Mouse (Mus musculus): ENCODE measurements around the gene Ift122. TPM values are rescaled to one million over a fixed set of nuclear protein-coding genes. Genes with fewer than 3 reads are reported as not detected.

The Ift122 gene
- polyA plus RNA-seq, 1 experiment from 2014 or later: 30.7 TPM

DNA sequence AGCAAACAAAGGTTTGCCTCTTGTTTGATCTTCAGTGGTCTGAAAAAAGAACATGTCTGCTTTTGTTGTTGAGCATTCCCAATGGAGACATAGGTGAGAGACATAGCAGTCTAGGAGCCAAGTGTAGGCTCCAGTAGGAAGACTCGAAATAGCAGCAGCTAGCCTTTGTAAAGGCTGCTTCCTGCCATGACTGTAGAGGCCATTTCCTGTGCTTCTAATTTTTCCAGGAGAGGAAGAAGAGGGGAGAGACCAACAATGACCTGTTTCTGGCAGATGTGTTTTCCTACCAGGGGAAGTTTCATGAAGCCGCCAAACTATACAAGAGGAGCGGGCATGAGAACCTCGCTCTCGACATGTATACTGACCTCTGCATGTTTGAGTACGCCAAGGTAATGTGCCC lies 52.3 kb downstream of the Ift122 start:
- Histone ChIP-seq H3K27ac (replicated peaks) (no peak overlapping the region), H3K4me3 (no peak overlapping the region), H3K36me3 (replicated peaks) (peaks cover 54% of the 10 kb centered on the region), H3K27me3 (replicated peaks; ENCODE audit: low read depth, poor library complexity, severe bottlenecking) (no peaks in the 10 kb centered on the region), H3K4me1 (peaks cover 41% of the 10 kb centered on the region), H3K9me3 (no peaks in the 10 kb centered on the region)
- DNase-seq (ENCODE audit: low spot score): no peak
- 89% methylated on average over 6 of the region's 6 CpGs for WGBS

DNA sequence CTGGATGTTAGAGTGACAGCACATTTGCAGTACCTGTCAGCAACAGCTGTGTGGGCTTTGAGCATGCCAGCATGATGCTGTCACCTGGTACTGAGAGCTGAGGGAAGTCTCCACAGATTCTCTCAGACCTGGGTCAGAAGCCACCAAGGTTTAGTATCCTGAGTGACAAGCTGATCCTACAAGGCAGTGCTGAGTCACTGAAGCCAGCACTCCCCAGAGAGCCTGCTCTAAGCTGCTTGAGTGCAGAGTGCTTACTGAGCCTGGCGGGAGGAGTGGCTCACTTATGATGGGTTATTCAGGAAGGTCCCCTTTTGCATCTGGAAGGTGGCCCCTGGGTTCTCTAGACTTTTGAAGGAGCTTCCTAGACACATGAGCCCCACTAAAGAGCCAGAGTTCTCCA lies 53.2 kb downstream of the Ift122 start:
- Histone ChIP-seq H3K4me3 (no peak overlapping the region), H3K36me3 (replicated peaks) (peaks cover 58% of the 10 kb centered on the region), H3K4me1 (peaks cover 37% of the 10 kb centered on the region), H3K27me3 (replicated peaks; ENCODE audit: low read depth, poor library complexity, severe bottlenecking) (no peaks in the 10 kb centered on the region), H3K9me3 (no peaks in the 10 kb centered on the region), H3K27ac (replicated peaks) (no peak overlapping the region)
- no peak for DNase-seq (ENCODE audit: low spot score)
- WGBS: 79% methylated on average over 1 of the region's 1 CpGs

DNA sequence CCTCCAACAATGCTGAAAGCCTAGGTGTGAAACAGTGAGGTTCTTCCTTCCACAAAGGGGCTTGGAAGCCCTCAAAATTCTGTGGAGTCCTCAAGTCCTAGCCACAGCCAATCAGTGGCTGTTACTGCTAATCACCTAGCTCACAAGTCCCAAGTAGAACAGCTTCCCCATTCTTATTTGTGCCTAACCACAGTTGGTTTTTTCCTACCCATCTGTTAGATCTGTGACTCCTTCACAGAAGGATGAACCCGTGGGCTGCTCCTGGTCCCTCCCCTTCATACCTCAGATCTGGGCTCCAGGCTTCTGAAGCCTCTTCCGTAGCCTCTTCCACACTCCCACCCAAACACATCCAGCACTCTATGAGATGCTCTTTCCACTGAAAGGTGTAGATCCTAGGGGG lies 53.6 kb downstream of the Ift122 start:
- no peak for DNase-seq (ENCODE audit: low spot score)
- H3K36me3 ChIP-seq (replicated peaks): peaks cover 58% of the 10 kb centered on the region
- no peaks in the 10 kb centered on the region for H3K27me3 ChIP-seq (replicated peaks; ENCODE audit: low read depth, poor library complexity, severe bottlenecking)
- no peak overlapping the region for H3K27ac ChIP-seq (replicated peaks)
- H3K9me3 ChIP-seq: no peaks in the 10 kb centered on the region
- WGBS: 82% methylated on average over 2 of the region's 2 CpGs
- peaks cover 33% of the 10 kb centered on the region for H3K4me1 ChIP-seq
- no peak overlapping the region for H3K4me3 ChIP-seq

DNA sequence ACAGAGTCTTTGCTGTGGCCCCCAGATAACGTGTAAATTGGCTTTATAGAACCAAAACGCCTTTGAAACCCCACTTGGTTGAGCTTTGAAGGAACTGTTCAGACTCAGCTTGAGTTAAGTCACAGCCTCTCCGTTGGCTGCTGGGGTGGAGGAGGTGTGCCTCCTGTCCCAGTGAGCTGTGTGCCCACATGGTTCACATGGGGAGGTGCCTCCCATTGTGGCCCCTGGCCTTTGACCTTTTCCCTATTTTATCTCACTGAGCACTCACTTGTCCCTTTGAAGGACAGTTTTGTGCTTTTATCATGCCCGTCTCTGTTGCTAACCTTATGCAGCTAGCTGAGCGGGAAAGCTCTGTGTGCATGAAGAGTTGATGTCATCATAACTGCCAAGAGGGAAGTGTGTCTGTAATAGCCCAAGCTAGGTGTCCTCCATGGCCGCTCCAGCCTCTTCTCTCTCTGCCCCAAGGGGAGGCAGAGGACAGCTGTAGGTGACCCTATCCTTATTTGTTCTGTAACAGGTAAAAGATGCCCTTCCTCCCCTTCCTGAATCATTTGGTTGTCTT lies 55.2 kb downstream of the Ift122 start:
- H3K27ac ChIP-seq (replicated peaks): no peak overlapping the region
- DNase-seq (ENCODE audit: low spot score): no peak
- H3K4me1 ChIP-seq: peaks cover 32% of the 10 kb centered on the region
- 59% methylated on average over 6 of the region's 6 CpGs for WGBS
- no peak overlapping the region for H3K4me3 ChIP-seq
- peaks cover 47% of the 10 kb centered on the region for H3K36me3 ChIP-seq (replicated peaks)
- H3K27me3 ChIP-seq (replicated peaks; ENCODE audit: low read depth, poor library complexity, severe bottlenecking): no peaks in the 10 kb centered on the region
- H3K9me3 ChIP-seq: no peaks in the 10 kb centered on the region

DNA sequence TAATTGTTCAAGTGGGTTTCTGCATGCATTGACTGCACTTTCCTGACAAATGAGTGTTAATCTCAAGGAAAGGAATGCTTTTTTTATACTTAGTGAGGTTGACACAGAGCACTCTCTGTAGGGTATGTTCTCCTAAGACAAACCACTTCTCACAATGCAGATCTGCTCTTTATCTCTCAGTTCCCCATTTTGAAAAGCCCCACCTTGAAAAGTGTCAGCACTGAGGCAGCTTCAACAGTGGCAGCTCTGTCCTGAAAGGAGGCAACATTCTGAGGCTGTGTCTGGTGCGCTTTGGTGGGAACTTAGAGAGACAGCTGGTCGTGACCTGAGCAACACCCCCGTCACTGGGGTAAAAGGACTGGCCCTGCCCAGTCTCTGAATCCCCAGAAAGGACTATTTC lies 55.8 kb downstream of the Ift122 start:
- 62% methylated on average over 3 of the region's 3 CpGs for WGBS
- Histone ChIP-seq H3K4me1 (peaks cover 32% of the 10 kb centered on the region), H3K4me3 (no peak overlapping the region), H3K27ac (replicated peaks) (peak overlapping the region; percentile 30; the same call in 1 of the 2 replicates), H3K9me3 (no peaks in the 10 kb centered on the region), H3K36me3 (replicated peaks) (peaks cover 48% of the 10 kb centered on the region), H3K27me3 (replicated peaks; ENCODE audit: low read depth, poor library complexity, severe bottlenecking) (no peaks in the 10 kb centered on the region)
- DNase-seq (ENCODE audit: low spot score): no peak

DNA sequence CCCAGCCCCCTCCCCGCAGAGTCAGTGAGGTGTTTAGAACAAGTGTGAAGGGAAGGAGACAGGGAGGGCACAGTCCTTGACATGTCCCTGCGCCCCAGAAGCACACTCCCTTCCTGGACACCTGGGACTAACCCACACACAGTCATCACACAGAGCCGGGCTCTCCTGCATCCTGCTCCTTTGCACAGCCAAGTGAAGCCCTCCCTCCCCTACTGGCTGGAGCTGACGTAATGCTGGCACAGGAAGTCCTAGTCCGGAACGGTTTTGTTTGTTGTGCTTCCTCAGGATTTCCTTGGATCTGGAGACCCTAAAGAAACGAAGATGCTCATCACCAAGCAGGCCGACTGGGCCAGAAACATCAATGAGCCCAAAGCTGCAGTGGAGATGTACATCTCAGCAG lies 56.7 kb downstream of the Ift122 start:
- Histone ChIP-seq H3K4me1 (peaks cover 29% of the 10 kb centered on the region), H3K36me3 (replicated peaks) (peaks cover 44% of the 10 kb centered on the region), H3K9me3 (no peaks in the 10 kb centered on the region), H3K27ac (replicated peaks) (no peak overlapping the region; the same call in 1 of the 2 replicates), H3K4me3 (no peak overlapping the region), H3K27me3 (replicated peaks; ENCODE audit: low read depth, poor library complexity, severe bottlenecking) (no peaks in the 10 kb centered on the region)
- 62% methylated on average over 8 of the region's 8 CpGs for WGBS
- no peak for DNase-seq (ENCODE audit: low spot score)

DNA sequence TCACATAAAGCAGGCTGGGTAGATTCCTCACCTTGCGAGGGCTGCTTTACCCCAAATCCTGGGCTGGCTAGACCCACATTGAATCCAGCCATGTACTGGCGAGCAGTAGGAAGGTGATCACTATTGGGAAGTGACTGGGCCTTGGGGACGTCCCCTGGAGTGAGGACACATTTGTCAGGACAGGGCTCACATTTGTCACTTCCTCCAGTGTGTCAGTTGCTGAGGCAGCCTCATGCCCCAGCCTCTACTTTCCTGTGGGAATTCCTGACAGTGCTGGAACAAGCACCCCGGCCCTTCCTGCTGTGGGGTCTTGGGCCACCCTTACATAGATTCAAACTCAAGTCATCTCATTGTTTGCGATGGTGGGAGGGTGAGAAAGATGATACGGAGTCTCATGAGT lies 58.5 kb downstream of the Ift122 start:
- H3K4me1 ChIP-seq: peaks cover 37% of the 10 kb centered on the region

DNA sequence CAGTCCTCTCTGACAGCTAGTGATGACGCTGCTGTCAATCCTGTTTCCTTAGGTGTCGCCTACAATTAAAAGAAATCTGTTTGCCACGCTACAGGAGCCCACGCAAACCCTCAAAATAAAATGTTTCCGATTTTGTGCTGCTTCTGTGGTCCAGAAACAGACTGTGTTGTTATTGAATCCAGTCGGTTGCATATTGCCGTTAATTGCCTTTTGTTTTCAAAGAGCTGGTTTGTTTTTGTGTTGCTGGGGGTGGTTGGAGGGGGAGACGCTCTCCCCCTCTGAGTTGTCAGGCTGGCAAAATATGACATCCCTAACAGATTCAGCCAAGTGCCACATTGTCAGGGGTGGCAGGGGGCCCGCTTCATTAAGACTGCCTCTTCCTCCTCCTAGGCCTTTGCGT lies 60.2 kb downstream of the Ift122 start:
- no peaks in the 10 kb centered on the region for H3K27me3 ChIP-seq (replicated peaks; ENCODE audit: low read depth, poor library complexity, severe bottlenecking)
- H3K9me3 ChIP-seq: no peaks in the 10 kb centered on the region
- H3K36me3 ChIP-seq (replicated peaks): peaks cover 29% of the 10 kb centered on the region
- H3K4me3 ChIP-seq: no peak overlapping the region
- no peak overlapping the region for H3K27ac ChIP-seq (replicated peaks)
- WGBS: 86% methylated on average over 10 of the region's 10 CpGs
- H3K4me1 ChIP-seq: peaks cover 34% of the 10 kb centered on the region
- DNase-seq (ENCODE audit: low spot score): no peak

More for the DNA sequence above, 58.5 kb downstream of the Ift122 start:
- no peaks in the 10 kb centered on the region for H3K9me3 ChIP-seq
- H3K4me3 ChIP-seq: no peak overlapping the region
- DNase-seq (ENCODE audit: low spot score): no peak
- H3K36me3 ChIP-seq (replicated peaks): peaks cover 30% of the 10 kb centered on the region
- no peaks in the 10 kb centered on the region for H3K27me3 ChIP-seq (replicated peaks; ENCODE audit: low read depth, poor library complexity, severe bottlenecking)
- 84% methylated on average over 6 of the region's 6 CpGs for WGBS
- H3K27ac ChIP-seq (replicated peaks): no peak overlapping the region

DNA sequence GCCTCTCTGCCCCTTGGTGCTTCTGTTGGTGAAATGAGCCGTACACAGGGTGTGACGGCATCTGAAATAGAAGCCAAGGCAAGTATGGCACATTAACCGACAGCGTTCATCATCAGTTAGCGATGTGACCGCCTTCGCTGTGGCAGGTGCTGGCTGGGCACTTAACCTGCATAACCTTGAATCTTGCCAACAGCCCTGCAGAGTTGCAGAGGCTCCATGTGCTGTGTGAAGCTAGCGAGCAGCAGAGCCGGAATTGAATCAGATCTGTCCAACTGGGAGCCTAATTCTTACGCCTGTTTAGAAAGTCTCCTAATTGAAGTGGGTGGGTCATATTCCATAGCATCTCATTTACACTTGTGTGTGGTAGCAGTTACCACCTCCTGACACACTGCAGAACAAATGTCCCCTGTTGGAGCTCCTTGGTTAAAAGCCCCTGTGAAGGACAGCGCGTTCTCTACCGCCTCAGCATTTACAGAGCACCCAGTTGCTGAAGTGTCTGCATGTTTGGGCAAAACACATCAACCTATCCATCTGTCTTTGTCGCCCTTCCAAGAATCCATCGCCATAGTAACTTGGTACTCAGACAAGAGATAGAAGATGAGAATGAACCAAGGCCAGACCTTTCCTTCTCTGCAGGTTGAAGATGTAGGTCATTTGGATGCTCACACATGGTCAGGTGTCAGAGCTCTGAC lies 61.4 kb downstream of the Ift122 start:
- no peaks in the 10 kb centered on the region for H3K9me3 ChIP-seq
- peaks cover 34% of the 10 kb centered on the region for H3K36me3 ChIP-seq (replicated peaks)
- H3K4me1 ChIP-seq: peaks cover 24% of the 10 kb centered on the region
- 92% methylated on average over 15 of the region's 15 CpGs for WGBS
- no peak overlapping the region for H3K4me3 ChIP-seq
- no peak overlapping the region for H3K27ac ChIP-seq (replicated peaks)
- no peaks in the 10 kb centered on the region for H3K27me3 ChIP-seq (replicated peaks; ENCODE audit: low read depth, poor library complexity, severe bottlenecking)
- DNase-seq (ENCODE audit: low spot score): no peak

DNA sequence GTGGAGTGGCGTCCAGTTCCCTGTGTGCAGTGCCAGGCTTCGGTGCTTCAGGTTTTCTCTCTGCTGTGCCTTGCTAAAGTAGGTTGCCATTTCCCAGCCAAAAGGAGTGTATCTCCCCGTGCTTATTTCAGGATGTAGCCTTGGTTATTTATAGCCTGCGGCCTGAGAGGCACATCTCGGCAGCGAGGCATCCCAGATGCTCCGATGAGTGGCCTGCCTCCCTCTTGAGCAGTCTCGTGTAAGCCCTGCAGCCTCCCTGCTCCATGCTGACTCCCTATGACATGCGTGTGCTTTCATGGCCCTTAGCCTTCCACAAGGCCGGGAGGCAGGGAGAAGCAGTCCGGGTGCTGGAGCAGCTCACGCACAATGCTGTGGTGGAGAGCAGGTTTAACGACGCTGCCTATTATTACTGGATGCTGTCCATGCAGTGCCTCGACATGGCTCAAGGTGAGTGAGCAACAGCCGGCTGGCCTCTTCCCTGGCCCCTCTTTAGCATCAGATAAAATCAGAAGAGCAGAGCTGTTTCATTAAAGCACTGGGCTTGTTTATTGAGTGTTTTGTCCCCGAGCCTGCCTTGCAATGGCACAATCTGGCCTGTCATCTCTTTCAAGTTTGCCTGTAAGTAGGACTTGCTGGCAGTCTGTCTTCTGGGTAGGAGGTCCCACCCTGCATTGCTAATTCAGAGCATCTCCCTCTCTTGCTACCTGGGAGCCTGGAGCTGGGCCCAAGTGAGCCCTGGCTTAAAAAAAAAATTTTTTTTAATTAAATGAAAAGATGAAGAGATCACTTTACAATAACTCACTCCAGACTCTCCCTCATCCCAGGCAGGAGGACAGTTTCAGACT lies 62.6 kb downstream of the Ift122 start:
- Histone ChIP-seq H3K36me3 (replicated peaks) (peaks cover 35% of the 10 kb centered on the region), H3K27ac (replicated peaks) (0 out of 2 replicates have a peak overlapping the region, but pooled peaks have one; percentile 10), H3K4me1 (peaks cover 21% of the 10 kb centered on the region), H3K9me3 (no peaks in the 10 kb centered on the region), H3K4me3 (no peak overlapping the region), H3K27me3 (replicated peaks; ENCODE audit: low read depth, poor library complexity, severe bottlenecking) (no peaks in the 10 kb centered on the region)
- DNase-seq (ENCODE audit: low spot score): no peak
- WGBS: 80% methylated on average over 17 of the region's 17 CpGs

DNA sequence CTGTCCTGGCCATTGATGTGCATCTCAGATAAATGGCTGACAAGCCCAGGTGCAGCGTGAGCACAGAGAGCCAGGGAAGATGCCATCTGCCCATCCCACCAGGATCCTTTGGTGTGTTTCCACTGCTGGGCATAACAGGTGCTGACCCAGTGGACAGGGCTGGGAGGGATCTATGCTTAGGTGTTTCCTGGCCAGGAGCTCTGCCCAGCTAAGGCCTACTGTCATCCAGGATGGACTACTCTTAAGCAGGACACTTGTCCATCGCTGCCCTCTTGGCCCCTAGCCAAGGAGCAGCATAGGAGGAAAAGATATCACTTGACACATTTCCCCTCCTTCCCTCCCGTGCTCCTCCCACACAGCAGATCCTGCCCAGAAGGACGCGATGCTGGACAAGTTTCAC lies 63.3 kb downstream of the Ift122 start:
- WGBS: 87% methylated on average over 5 of the region's 5 CpGs
- Histone ChIP-seq H3K4me3 (no peak overlapping the region), H3K27ac (replicated peaks) (no peak overlapping the region), H3K27me3 (replicated peaks; ENCODE audit: low read depth, poor library complexity, severe bottlenecking) (no peaks in the 10 kb centered on the region), H3K36me3 (replicated peaks) (peaks cover 34% of the 10 kb centered on the region), H3K4me1 (peaks cover 21% of the 10 kb centered on the region), H3K9me3 (no peaks in the 10 kb centered on the region)
- no peak for DNase-seq (ENCODE audit: low spot score)

DNA sequence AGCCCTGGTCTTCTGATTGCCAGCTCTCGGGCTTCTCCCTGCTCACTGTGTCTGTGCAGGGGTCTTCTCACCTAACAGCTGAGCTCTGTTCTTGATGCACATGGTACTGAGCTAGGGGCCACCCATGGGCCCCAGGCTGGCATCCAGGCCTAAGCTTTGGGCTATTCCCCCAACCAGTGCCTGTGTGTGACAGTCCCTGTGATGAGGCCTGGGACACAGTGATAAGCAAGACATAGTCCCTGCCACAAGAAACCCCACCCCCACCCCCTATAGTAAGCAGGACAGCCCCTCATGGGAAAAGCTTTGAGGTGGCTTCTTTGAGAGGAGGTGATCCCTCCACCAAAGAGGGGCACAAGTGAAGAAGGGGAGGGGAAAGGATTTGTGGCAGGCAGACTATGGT lies 65.3 kb downstream of the Ift122 start:
- no peaks in the 10 kb centered on the region for H3K27me3 ChIP-seq (replicated peaks; ENCODE audit: low read depth, poor library complexity, severe bottlenecking)
- H3K4me3 ChIP-seq: no peak overlapping the region
- H3K36me3 ChIP-seq (replicated peaks): peaks cover 31% of the 10 kb centered on the region
- no peaks in the 10 kb centered on the region for H3K9me3 ChIP-seq
- peaks cover 18% of the 10 kb centered on the region for H3K4me1 ChIP-seq
- no peak for DNase-seq (ENCODE audit: low spot score)
- 78% methylated on average over 1 of the region's 1 CpGs for WGBS
- H3K27ac ChIP-seq (replicated peaks): peak overlapping the region; percentile 12; the same call in 1 of the 2 replicates
